Mouse (Mus musculus): ENCODE results near the gene Galntl6.

Galntl6 gene

GRCm38 (mm10) chr8:57842462-57843391, 1069.7 kb downstream of the Galntl6 start:
- no peak for DNase-seq (ENCODE audit: low read depth, low spot score)

- no peak for DNase-seq (ENCODE audit: low read depth, low spot score)
Observed at GRCm38 (mm10) chr8:57841446-57841845, 1071.0 kb downstream of the Galntl6 start.

GRCm38 (mm10) chr8:57837384-57837783, 1075.1 kb downstream of the Galntl6 start:
- no peak for DNase-seq (ENCODE audit: low read depth, low spot score)

GRCm38 (mm10) chr8:57836981-57837380, 1075.5 kb downstream of the Galntl6 start:
- DNase-seq (ENCODE audit: low read depth, low spot score), result no peak

- DNase-seq (ENCODE audit: low read depth, low spot score), result no peak
Observed at GRCm38 (mm10) chr8:57836201-57836883, 1076.1 kb downstream of the Galntl6 start.

GRCm38 (mm10) chr8:57823151-57823550, 1089.3 kb downstream of the Galntl6 start:
- no peak for DNase-seq (ENCODE audit: low read depth, low spot score)

GRCm38 (mm10) chr8:57816034-57816433, 1096.4 kb downstream of the Galntl6 start:
- no peak for DNase-seq (ENCODE audit: low read depth, low spot score)

- no peak for DNase-seq (ENCODE audit: low read depth, low spot score)
Observed at GRCm38 (mm10) chr8:57807060-57807459, 1105.4 kb downstream of the Galntl6 start.

- no peak for DNase-seq (ENCODE audit: low read depth, low spot score)
Observed at GRCm38 (mm10) chr8:57805094-57805493, 1107.3 kb downstream of the Galntl6 start.

- DNase-seq (ENCODE audit: low read depth, low spot score), result no peak
Observed at GRCm38 (mm10) chr8:57803821-57804220, 1108.6 kb downstream of the Galntl6 start.

GRCm38 (mm10) chr8:57801197-57801596, 1111.2 kb downstream of the Galntl6 start:
- no peak for DNase-seq (ENCODE audit: low read depth, low spot score)

- peak; percentile 90 for DNase-seq (ENCODE audit: low read depth, low spot score)
Observed at GRCm38 (mm10) chr8:57800327-57800726, 1112.1 kb downstream of the Galntl6 start.

- DNase-seq (ENCODE audit: low read depth, low spot score), result no peak
Observed at GRCm38 (mm10) chr8:57799797-57800204, 1112.6 kb downstream of the Galntl6 start.

GRCm38 (mm10) chr8:57793455-57793854, 1119.0 kb downstream of the Galntl6 start:
- peak; percentile 64 for DNase-seq (ENCODE audit: low read depth, low spot score)

- DNase-seq (ENCODE audit: low read depth, low spot score), result no peak
Observed at GRCm38 (mm10) chr8:57792246-57792645, 1120.2 kb downstream of the Galntl6 start.

- DNase-seq (ENCODE audit: low read depth, low spot score), result peak; percentile 62
Observed at GRCm38 (mm10) chr8:57791309-57791721, 1121.1 kb downstream of the Galntl6 start.

GRCm38 (mm10) chr8:57779551-57779950, 1132.9 kb downstream of the Galntl6 start:
- no peak for DNase-seq (ENCODE audit: low read depth, low spot score)

GRCm38 (mm10) chr8:57777988-57778721, 1134.3 kb downstream of the Galntl6 start:
- no peak for DNase-seq (ENCODE audit: low read depth, low spot score)

GRCm38 (mm10) chr8:57776723-57777122, 1135.7 kb downstream of the Galntl6 start:
- no peak for DNase-seq (ENCODE audit: low read depth, low spot score)

GRCm38 (mm10) chr8:57772732-57773265, 1139.6 kb downstream of the Galntl6 start:
- no peak for DNase-seq (ENCODE audit: low read depth, low spot score)

GRCm38 (mm10) chr8:57767541-57767940, 1144.9 kb downstream of the Galntl6 start:
- DNase-seq (ENCODE audit: low read depth, low spot score), result peak; percentile 83

Data from ES-CJ7 (cell line).